Mouse (Mus musculus) adrenal gland, adult (tissue): ENCODE data around the gene Timm44.
A peak's percentile ranks its signal among the peaks of the same experiment; 100 is the strongest.
"Not testable (repeated sequence)": the region's sequence is repeated elsewhere in the genome, so short reads cannot be mapped to it uniquely, and the experiment has no call there.

Experiments used
- DNase-seq, 2 experiments: peaks; one replicate each; pipeline ENCODE4 v3.0.0; 2022 to 2023; ENCODE audit warnings: low spot score in 1 of 2; ENCODE audit not compliant: inconsistent age in 2 of 2

Gene Timm44

GRCm38 (mm10) chr8:4265160-4265914 lies 10.4 kb downstream of the Timm44 start:
- DNase-seq, result no peak

- no peak for DNase-seq
These were observed 12.5 kb downstream of the Timm44 start for GRCm38 (mm10) chr8:4263105-4263791.

- no peak for DNase-seq
These were observed 15.9 kb downstream of the Timm44 start for GRCm38 (mm10) chr8:4259805-4260170.

- DNase-seq, result peak; percentile 97 to 98
These were observed 16.4 kb downstream of the Timm44 start, which contains the start of gene Ctxn1 for GRCm38 (mm10) chr8:4259125-4259804. Gene Ctxn1, minus strand, starts transcription at chr8:4259274.

GRCm38 (mm10) chr8:4258678-4259077 lies 17.0 kb downstream of the Timm44 start:
- DNase-seq, result peak in 1 of 2 experiments; percentile 59

GRCm38 (mm10) chr8:4258233-4258632 lies 17.5 kb downstream of the Timm44 start:
- DNase-seq, result peak; percentile 79 to 90

GRCm38 (mm10) chr8:4257350-4257749 lies 18.4 kb downstream of the Timm44 start:
- DNase-seq, result no peak

- DNase-seq, result no peak
These were observed 18.8 kb downstream of the Timm44 start for GRCm38 (mm10) chr8:4256911-4257310.

- not testable (repeated sequence) for DNase-seq
These were observed 20.2 kb downstream of the Timm44 start for GRCm38 (mm10) chr8:4255471-4255870.

GRCm38 (mm10) chr8:4254001-4254400 lies 21.7 kb downstream of the Timm44 start:
- peak; percentile 62 to 87 for DNase-seq

GRCm38 (mm10) chr8:4252934-4253841 lies 22.5 kb downstream of the Timm44 start, which contains the start of gene Snapc2:
Gene Snapc2, plus strand, starts transcription at chr8:4253080.
- DNase-seq, result peak; percentile 97 to 99

- DNase-seq, result peak in 1 of 2 experiments; percentile 73
These were observed 23.5 kb downstream of the Timm44 start for GRCm38 (mm10) chr8:4252116-4252760.

- peak; percentile 87 to 95 for DNase-seq
These were observed 25.3 kb downstream of the Timm44 start for GRCm38 (mm10) chr8:4250306-4250970.

- peak; percentile 68 to 88 for DNase-seq
These were observed 26.5 kb downstream of the Timm44 start for GRCm38 (mm10) chr8:4249213-4249612.

GRCm38 (mm10) chr8:4247951-4248540 lies 27.7 kb downstream of the Timm44 start, which contains the start of gene Tgfbr3l:
Gene Tgfbr3l, plus strand, starts transcription at chr8:4248214.
- DNase-seq, result peak; percentile 57 to 73

- peak in 1 of 2 experiments; percentile 52 for DNase-seq
These were observed 28.5 kb downstream of the Timm44 start for GRCm38 (mm10) chr8:4247241-4247640.

GRCm38 (mm10) chr8:4245737-4246136 lies 30.0 kb downstream of the Timm44 start:
- DNase-seq, result peak in 1 of 2 experiments; percentile 35

GRCm38 (mm10) chr8:4245061-4245460 lies 30.7 kb downstream of the Timm44 start:
- no peak for DNase-seq
